Mouse (Mus musculus) spleen, postnatal 4 days (tissue): ENCODE data around the gene Gpr155.

Experiments
- DNase-seq, 2 experiments: peaks; one replicate each; pipeline ENCODE4 v3.0.0; 2022; ENCODE audit warnings: low spot score in 2 of 2

Gene Gpr155

DNA sequence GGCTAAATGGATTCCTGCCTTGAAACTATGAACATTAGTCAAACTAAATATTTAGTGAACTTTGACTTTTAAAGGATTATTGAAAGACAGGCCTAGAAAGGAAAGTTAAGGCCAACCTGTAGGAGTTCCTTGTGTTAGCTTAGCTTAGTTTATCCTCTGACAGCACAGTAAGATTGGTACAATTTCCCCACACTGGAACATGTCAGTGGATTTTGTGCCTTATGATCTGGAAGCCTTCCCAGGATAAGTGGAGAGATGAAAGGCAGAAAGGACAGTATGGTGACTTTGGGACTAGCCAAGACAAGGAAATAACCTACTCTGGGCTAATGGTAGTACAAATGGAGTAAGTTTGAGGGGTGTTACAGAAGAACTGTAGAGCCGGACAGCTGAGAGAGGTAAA, 1.4 kb upstream of the Gpr155 start:
- DNase-seq: no peak

DNA sequence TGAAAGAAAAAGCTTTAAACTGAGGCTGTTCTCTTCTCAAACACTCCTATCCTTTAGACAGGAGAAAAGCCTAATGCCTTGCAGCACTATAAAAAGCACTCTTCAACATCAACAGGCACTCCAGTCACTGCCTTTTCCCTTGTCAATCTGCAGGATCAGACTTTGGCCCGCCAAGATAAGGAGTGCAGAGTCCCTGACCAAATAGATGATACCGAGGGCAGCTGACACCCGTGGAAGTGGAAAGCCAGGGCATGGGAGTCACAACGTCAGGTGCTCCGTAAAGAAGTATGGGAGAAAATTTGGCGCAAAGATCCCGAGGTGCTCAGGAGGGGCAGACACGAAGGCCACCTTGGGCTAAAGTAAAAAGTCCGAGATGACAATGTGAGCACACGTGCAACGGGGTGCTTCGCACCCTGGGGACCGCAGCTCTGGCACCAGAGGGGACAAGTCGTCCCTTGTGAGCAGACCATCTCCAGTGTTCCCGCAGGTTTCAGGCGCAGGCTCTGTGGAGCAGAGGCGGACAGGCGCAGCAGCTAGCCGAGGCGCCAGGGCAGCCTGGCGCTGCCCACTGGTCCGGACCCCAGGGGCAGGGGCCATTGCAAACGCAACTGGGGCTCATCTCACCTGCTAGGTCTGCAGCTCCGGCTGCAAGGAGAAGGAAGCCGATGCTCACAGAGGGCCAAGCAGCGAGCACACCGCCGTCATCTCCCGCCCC, 574 bp downstream of the Gpr155 start:
- DNase-seq: no peak

DNA sequence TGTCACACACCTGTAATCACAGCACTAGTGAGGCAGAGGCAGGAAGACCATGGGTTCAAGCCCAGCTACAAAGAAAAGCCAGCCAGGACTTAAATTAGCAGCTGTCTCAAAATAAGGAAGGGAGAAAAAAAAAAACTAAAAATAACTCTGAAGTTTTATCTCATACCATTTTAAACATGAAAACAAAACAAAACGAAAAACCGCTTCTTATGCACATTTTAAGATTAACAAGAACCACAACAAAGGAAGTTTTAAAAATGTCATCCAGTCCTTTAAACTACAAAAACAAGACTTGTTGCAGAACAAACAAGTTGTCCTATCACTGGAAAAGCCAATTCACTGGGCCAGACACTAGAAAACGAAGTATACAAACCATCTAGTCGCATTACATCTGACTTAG, 1.2 kb downstream of the Gpr155 start:
- DNase-seq: no peak

DNA sequence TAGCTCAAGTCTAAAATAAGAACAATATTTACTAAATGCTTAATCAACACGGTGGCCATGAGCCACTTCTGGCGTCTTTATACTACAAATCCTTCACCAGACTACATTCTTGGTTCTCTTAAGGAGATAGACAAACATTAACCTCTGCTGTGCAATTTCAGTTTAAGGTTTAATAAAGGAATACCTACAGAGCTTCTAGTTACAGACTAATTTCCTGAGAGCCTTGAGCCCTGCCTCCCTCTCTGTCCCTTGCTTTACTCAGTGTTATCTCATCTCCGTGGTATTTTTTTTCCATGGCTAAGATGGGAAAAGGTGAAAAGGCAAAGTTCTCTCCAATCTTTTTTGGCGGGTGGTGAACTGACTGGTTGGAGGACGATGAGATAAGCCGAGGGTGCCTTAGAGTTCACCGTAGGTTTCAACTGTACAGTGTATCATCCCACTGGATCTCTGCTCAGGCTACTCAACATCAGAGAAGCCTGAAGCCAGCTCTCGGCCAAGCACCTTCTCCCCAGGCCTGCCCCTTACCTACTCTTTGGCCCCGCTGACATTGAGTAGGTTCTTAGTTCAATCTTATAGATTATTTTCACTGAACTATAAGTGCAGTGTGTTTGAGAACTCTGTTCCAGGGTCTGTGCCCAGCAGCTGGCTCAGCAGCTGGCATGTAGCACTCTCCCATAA, 5.9 kb downstream of the Gpr155 start:
- no peak for DNase-seq

DNA sequence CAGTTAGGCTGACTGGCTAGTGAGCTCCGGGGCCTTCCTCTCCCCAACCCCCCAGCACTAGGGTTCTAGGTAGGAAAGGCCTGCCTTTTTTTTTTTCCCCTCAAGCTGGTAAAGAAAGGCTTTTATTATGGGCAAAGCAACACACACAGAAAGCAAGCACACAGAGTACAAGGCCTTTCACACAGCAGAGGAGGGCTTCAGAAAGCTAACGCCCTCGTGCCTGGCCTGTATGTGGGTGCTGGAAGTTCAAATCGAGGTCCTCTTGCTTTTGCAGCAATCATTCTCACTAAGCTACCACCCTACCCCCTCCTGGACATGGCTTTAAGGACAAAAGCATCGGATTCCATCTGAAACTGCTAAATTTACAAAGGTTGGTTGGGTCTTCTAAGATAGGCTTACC, 6.7 kb downstream of the Gpr155 start:
- no peak for DNase-seq

DNA sequence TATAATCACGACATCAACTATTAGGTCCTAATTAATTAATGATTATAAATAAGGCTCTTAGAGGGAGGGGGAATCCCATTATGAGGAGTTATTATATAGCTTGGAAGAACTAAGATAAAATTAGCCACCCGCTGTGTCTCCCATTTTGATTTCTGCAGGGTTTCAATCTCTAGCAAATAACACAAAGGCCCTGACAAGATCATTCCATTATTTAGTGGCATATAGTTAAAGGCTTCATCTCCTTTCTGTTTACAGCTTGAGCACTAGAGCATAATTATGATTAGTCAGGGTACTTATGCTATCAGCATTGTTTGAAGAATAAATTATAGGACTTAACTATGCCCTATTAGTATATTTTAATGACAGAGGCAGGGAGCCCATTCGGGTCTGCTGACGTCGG, 8.0 kb downstream of the Gpr155 start:
- DNase-seq: no peak

DNA sequence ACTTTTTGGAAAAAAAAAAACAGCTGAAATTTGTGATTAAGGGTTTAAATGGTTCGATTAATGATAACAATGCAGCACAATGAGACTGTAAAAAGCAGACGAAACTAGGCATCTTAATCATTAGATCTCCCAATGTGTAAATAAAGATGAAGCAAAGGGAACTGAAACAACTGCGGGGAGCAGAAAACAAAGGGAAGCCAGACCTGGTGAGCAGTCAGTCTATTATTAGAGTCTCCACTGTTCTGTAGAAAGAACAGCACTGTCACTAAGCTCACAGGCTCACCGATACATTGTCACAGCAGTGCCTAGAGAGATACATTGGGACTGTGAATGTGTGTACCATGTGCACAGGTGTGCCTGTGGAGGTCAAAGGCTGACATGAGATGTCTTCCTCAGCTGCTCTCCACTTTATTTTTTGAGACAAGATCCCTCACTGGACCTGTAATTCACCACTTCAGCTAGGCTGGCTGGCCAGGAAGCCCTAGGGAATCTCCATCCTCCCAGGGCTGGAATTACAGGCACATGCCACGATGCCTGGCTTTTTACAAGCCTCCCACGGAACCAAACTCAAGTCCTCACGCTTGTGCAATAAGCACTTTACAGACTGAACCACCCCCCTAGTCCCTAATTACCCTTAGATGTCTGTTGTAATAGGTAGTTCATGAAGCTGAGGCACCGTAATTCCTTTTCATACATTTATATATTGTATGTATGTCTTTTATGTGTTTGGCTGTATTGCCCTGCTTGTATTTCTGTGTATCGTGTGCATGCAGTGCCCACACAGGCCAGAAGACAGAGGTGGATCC, 14.6 kb downstream of the Gpr155 start:
- no peak for DNase-seq

DNA sequence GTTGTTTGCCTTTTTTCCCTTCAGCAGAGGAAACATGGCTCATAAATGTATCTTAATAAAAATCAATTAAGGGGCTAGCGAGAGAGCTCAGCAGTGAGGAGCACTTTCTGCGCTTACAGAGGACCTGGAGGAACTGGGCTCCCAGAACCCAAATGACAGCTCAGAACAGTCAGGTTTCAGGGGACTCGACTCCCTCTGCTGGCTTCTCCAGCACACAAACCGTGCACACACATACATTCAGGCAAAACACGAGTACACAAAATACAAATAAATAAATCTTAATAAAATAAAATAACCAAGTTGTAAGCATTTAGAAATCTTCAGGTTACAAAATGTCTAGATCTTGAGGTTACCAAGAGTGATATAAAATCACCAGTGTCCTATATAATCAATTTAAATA, 22.9 kb downstream of the Gpr155 start:
- no peak for DNase-seq

DNA sequence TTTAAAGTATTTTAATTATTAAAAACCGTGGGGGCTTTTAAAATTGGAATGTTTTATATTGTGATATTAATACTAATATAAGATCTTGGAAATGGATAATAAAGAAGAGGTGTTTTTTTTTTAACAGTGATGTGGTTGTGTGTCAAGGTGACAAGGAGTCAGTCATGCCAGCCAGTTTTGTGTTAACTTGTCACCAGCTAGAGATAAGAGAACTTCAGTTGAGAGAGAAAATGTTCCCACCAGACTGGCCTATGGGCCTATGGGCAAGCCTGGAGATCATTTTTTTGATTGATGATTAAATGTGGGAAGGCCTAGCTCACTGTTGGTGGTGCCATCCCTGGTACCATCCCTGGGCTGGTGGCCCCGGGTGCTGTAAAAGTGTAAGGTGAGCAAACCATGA, 25.8 kb downstream of the Gpr155 start:
- no peak for DNase-seq

DNA sequence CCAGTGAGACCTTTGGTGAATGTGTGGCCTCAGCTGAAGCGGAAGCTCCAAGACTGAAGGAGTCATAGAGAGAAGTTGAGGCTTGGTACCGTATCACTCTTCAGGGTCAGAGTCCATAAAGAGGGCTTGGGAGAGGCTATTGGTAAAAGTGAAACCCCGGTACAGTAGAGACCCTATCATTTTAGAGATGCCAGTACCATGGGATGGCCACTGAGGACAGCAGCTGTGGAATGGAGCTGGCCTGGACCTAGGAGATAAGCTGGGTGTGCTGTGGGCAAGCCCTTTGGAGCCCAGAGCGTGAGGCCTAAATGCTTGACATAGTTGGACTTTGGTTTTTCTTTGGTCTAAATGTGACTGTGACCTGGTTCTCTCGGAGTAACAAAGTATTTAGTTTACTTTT, 26.4 kb downstream of the Gpr155 start:
- DNase-seq: peak; percentile 68 to 71

DNA sequence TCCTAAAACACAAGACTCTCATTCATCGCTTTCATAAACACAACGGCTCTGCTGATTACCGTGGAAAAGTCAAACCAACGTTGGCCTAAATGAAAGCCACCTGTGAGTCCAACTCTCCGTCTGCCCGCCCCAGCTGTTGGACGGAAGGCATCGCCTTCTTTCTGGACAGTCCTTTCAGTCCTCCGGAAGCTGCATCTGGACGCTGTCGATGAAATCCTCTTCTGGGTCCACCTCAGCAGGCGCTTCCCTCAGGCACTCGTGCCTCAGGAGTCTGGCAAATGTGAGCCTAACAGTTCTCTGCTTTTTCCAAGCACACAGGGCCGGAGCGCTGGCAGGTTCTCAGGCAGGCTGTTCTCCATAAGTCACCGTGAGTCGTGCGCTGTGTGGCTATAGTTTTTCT, 29.4 kb downstream of the Gpr155 start:
- DNase-seq: no peak

DNA sequence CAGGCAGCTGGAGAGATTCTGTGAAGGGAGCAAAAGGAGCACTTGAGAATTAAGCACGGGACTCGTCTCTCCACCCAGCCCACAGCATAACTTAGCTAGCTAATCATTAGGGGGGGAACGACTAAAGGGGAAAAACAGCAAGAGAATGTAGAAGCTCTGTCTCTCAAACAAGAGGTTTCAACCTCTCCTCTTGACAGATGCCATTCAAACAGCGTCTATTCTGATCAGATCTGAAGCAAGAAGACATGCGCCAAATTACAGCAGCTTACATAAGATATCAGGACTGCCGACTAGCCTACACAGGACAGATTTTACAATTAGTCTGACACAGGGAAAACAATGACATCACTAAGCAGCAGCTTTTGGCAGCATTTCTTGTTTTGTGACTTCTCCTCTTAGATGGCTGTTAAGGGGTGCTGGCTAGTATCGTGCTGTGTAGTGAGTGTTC, 34.4 kb downstream of the Gpr155 start:
- DNase-seq: no peak

DNA sequence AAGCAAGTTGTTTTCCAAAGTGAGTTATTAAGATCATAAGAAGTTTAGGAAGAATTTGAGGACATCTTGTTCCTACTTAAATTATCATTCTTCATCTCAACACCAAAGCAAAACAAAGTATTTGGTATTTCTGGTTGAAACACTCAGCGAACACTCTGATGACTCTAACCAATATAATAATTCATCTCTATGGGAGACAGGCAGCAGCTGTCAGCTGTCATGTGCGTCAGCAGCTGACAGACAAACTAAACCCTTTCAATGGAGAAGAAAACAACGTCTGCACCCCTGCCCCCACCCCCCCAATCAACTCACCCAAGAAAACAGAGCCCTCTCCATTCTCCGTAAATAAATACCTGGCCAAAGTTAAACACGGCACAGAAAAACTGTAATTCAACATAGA, 34.9 kb downstream of the Gpr155 start:
- no peak for DNase-seq

DNA sequence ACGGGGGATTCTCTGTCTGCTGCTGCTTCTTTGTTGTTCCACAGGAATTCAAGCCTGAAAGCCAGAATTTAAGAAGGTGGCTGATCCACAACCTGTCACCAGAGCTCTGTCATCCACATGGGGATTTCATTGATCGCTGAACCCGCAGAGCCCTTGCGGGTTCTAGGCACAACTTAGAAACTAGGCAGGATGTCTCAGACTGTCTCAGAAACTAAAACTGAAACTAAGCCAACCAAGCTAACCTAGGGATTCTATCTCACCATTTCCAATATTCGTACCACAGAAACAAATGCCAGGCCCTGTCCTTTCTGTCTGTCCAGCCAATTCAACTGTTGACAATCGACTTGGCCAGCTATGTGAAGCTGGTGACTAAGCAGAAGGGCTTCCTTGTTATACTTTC, 38.2 kb downstream of the Gpr155 start:
- DNase-seq: no peak

DNA sequence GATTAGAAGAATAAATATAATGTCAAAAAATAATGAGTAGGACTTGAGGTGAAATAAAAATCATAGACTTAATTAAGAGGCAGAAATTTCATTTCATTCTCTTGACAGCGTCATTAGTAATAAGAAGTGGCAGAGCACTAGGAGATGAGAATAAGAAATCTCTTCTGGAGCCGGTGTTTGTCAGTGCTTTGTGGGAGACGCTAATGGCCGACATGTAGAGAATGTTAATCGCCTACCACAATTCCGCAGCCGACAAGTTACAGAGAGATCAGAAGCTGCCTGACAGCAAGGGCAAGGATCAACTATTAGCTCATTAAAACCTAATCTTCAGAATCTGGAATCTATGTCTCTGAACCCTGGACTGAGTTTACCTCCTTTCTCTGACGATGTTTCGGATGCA, 38.6 kb downstream of the Gpr155 start:
- DNase-seq: no peak

DNA sequence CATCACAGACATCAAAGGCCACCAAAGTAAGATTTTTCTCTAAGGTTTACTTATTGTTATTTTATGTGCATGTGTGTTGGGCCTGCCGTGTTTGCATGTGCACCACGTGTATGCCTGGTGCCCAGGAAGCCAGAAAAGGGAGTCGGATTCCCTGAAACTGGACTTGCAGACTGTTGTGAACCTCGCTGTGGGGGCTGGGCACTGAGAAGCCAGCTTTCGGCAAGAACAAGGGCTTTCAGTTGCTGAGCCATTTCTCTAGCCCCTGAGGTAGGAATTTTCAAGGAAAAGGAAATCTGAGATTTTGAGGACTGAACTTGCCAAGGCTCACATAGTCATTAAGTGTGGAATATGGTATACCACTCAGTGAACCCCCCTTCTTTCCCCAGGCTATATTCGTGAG, 39.2 kb downstream of the Gpr155 start:
- DNase-seq: no peak

DNA sequence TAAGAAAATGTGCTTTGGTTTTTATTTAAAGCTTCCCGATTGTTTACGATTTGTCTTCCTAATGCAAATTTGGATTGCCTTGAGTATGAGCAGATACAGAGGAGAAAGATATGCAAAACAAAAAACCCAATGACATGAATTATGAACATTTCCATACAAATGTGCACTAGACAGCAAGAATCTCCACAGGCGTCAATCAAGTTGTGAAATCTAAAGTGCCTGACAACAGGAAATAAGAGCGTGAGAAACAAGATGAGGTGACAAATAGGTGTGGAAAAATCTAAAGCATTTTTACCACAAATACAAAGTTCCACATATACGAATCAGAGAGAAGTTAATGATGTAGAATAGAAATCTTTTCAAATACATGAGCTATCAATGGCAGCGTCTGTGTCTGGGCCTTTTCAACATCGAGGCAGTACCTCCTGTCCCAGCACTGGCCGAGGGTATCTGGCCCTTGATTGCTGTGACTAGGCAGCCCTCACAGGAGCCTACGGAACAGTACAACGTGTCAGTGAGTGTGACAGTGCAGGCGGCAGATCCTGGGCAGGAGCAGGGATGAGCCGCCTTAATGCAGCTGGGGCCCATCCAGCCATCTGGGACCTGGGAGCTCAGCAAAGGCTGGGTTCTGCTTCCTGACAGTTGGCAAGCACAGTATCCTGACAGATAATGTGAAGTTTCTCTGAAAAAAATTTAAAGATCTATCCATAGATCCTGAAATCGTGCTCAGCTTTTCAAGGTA, 39.9 kb downstream of the Gpr155 start:
- DNase-seq: no peak

DNA sequence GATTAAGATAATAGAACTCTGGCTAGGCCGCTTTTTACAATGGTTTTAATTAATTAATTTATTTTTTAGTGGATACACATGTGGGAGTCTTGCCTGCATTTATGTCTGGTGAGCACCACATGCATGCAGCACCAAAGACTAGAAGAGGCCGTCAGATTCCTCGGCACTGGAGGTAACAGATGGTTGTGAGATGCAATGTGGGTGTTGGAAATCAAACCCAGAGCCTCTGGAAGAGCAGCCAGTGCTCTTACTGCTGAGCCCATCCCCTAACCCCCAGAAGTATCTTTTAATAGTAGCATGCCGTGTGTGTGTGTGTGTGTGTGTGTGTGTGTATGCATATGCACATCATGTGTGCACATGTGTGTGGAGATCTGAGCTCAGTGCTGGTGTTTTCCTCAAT, 41.2 kb downstream of the Gpr155 start:
- DNase-seq: no peak

DNA sequence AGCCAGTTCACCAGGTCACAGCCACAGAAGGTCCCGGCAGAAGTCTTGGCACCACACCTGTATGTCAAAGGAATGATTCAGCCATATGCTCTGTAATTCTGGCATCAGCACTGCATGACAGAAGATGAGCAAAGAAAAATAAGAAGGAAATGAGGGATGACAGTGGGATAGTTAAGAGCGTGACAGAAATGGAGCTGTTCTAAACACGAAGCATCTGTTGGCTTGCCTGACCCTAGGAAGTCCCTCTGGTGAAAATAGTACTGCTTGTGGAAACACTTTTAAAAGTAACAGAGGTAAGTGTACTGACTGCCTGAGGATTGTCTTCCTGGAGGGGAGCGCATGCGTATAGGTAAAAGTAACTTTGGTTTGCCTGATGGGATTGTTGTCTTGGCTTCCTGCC, 42.7 kb downstream of the Gpr155 start:
- DNase-seq: no peak

DNA sequence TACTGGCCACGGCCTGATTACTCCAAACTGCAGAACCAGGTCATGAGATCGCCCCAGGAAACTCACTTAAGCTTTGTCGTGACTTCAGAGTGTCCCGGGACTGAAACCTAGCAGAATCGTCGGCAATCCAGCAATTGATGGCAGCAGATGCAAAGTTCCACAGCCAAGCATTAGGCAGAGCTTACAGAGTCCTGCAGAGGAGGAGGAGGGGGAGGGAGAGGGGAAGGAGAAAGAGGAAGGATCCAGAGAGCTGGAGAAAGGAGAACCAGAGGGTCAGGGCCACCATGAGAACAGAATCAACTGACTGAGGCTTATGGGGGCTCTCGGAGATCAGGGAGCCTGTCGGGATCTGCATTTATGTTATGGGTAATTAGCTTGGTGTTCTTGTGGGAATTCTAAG, 48.0 kb downstream of the Gpr155 start:
- no peak for DNase-seq

DNA sequence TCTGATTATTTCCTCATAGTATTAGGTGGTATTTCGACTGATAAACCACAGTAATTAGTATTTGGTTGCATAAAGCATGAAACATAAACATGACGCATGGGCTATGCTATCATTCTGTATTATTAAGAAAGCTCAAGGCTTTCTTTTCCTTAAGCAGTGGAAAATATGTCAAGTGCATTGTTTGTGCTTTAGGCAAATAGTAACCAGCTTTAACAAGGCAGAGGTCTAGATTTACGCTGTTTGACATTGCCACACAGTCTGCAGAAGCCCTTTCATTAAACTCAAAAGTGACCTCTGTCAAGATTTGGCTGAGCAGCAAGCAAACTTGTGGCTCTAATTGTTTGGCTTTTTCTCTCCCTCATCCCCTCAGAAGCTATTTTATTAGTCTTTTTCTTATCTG, 50.4 kb downstream of the Gpr155 start:
- DNase-seq: no peak

DNA sequence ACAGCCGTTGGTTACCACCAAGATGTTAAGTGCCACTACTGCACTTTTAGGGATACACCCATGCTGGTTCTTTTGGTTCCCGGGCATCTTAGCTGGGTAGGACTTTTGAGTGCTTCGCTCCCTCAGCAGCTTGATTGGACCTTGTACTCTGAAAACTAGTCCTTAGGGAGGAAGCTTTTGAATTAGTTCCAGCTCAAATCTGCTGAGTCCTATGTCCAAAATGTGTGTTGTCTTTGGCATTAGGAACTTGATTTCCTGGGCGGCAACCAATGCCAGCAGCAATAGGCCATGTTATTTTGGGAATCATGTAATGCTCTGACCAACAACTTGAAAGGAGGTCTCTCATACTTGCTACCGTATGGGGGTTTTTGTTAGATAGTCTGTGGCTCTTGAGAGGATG, 60.5 kb downstream of the Gpr155 start:
- DNase-seq: no peak
